Mouse (Mus musculus) CH12.LX (cell line): ENCODE results near the gene Trpc7. TPM values are rescaled to one million over a fixed set of nuclear protein-coding genes. Genes with fewer than 3 reads are reported as not detected.

ENCODE experiments used
- DNase-seq: peaks from one replicate; pipeline ENCODE4 v3.0.0-alpha.2; 2013; ENCODE audit errors: extremely low read depth
- H3K27ac ChIP-seq: 2 replicates; pipeline ENCODE4 v1.5.1; 2012; ENCODE audit warnings: low read depth, mild to moderate bottlenecking, control low read depth, moderate library complexity; ENCODE audit not compliant: insufficient read depth
- H3K27me3 ChIP-seq: replicated peaks from 2 replicates; pipeline ENCODE3; 2012; ENCODE audit warnings: inconsistent platforms
- H3K36me3 ChIP-seq, 2 experiments: replicated peaks in 1 of 2; 2 replicates each; pipeline versions ENCODE3 to v1.6.1; 2012; ENCODE audit warnings: inconsistent platforms in 1 of 2, low read length in 1 of 2, mild to moderate bottlenecking in 1 of 2, mixed read lengths in 1 of 2, moderate library complexity in 1 of 2; ENCODE audit not compliant: control insufficient read depth in 1 of 2, insufficient read depth in 1 of 2
- H3K4me1 ChIP-seq, 2 experiments: 2 replicates each; pipeline ENCODE4 v1.6.1; 2012; ENCODE audit warnings: inconsistent platforms in 1 of 2, moderate library complexity in 1 of 2; ENCODE audit not compliant: insufficient read depth in 2 of 2, control insufficient read depth in 1 of 2
- H3K4me2 ChIP-seq: 2 replicates; pipeline ENCODE4 v1.6.1; 2012; ENCODE audit warnings: low read depth, mild to moderate bottlenecking, control low read depth; ENCODE audit not compliant: poor library complexity, insufficient read depth, severe bottlenecking
- H3K4me3 ChIP-seq, 3 experiments: fragments of 150-350 bp in 1 of 3; sonication (generic) in 1 of 3; replicated peaks in 1 of 3; 2 replicates each; pipeline versions ENCODE3 to v1.5.1; 2011 to 2012; ENCODE audit warnings: low read depth in 2 of 3, low read length in 2 of 3, mild to moderate bottlenecking in 2 of 3, moderate library complexity in 2 of 3, control low read depth in 1 of 3, improper control_type of control experiment in 1 of 3, inconsistent platforms in 1 of 3, mixed read lengths in 1 of 3; ENCODE audit not compliant: poor library complexity in 1 of 3
- H3K79me2 ChIP-seq: replicated peaks from 2 replicates; pipeline ENCODE4 v1.6.1; 2012; ENCODE audit warnings: mild to moderate bottlenecking, moderate library complexity; ENCODE audit not compliant: control insufficient read depth, poor library complexity, insufficient read depth, severe bottlenecking; ENCODE audit errors: extremely low read depth
- H3K9ac ChIP-seq: 2 replicates; pipeline ENCODE4 v1.6.1; 2012; ENCODE audit warnings: low read depth, mild to moderate bottlenecking, control low read depth, moderate library complexity; ENCODE audit not compliant: insufficient read depth
- H3K9me3 ChIP-seq: replicated peaks from 2 replicates; pipeline ENCODE3; 2012; ENCODE audit warnings: low read length, inconsistent platforms, mixed read lengths
- BHLHE40 ChIP-seq: IDR thresholded peaks from 2 replicates; pipeline ENCODE4 v1.6.1; 2011; ENCODE audit warnings: mild to moderate bottlenecking, low read depth, low read length, improper control_type of control experiment
- CHD1 ChIP-seq: IDR thresholded peaks from 2 replicates; pipeline ENCODE4 v1.6.1; 2012; ENCODE audit warnings: low read depth, low read length, improper control_type of control experiment, inconsistent platforms
- CHD2 ChIP-seq: IDR thresholded peaks from 2 replicates; pipeline ENCODE4 v1.6.1; 2011; ENCODE audit warnings: low read length, improper control_type of control experiment
- CTCF ChIP-seq, 2 experiments: IDR thresholded peaks in 1 of 2; conservative IDR thresholded peaks in 1 of 2; 2 replicates each; pipeline ENCODE4 v1.5.1; 2011 to 2012; ENCODE audit warnings: low read depth in 2 of 2, low read length in 2 of 2, improper control_type of control experiment in 1 of 2, inconsistent platforms in 1 of 2, mild to moderate bottlenecking in 1 of 2, moderate library complexity in 1 of 2
- ELF1 ChIP-seq: IDR thresholded peaks from 2 replicates; pipeline ENCODE4 v1.6.1; 2014; ENCODE audit warnings: low read depth, mild to moderate bottlenecking, inconsistent platforms, low read length, improper control_type of control experiment
- EP300 ChIP-seq: IDR thresholded peaks from 2 replicates; pipeline ENCODE4 v1.6.1; 2011; ENCODE audit warnings: low read length, improper control_type of control experiment
- HCFC1 ChIP-seq: IDR thresholded peaks from 2 replicates; pipeline ENCODE4 v1.6.1; 2012; ENCODE audit warnings: low read depth, mild to moderate bottlenecking, inconsistent platforms, low read length, improper control_type of control experiment
- JUN ChIP-seq: IDR thresholded peaks from 2 replicates; pipeline ENCODE4 v1.6.1; 2011; ENCODE audit warnings: low read depth, mild to moderate bottlenecking, low read length, improper control_type of control experiment, moderate library complexity; ENCODE audit not compliant: insufficient read depth
- JUND ChIP-seq: conservative IDR thresholded peaks from 2 replicates; pipeline ENCODE4 v1.6.1; 2011; ENCODE audit warnings: low read depth, low read length, improper control_type of control experiment
- KAT2A ChIP-seq: IDR thresholded peaks from 2 replicates; pipeline ENCODE4 v1.6.1; 2012; ENCODE audit warnings: low read length, improper control_type of control experiment, inconsistent platforms; ENCODE audit not compliant: insufficient replicate concordance
- MAX ChIP-seq: IDR thresholded peaks from 2 replicates; pipeline ENCODE4 v1.6.1; 2011; ENCODE audit warnings: low read length, improper control_type of control experiment
- MAZ ChIP-seq: IDR thresholded peaks from 2 replicates; pipeline ENCODE4 v1.6.1; 2012; ENCODE audit warnings: low read depth, mild to moderate bottlenecking, inconsistent platforms, low read length, improper control_type of control experiment, moderate library complexity
- MEF2A ChIP-seq: IDR thresholded peaks from 2 replicates; pipeline ENCODE4 v1.6.1; 2014; ENCODE audit warnings: low read depth, mild to moderate bottlenecking, inconsistent platforms, low read length, improper control_type of control experiment, borderline replicate concordance
- MYC ChIP-seq: IDR thresholded peaks from 2 replicates; pipeline ENCODE4 v1.6.1; 2011; ENCODE audit warnings: low read depth, mild to moderate bottlenecking, improper control_type of control experiment, low read length
- NELFE ChIP-seq: IDR thresholded peaks from 2 replicates; pipeline ENCODE4 v1.6.1; 2011; ENCODE audit warnings: low read depth, low read length, improper control_type of control experiment
- NRF1 ChIP-seq: IDR thresholded peaks from 2 replicates; pipeline ENCODE4 v1.6.1; 2014; ENCODE audit warnings: low read depth, mild to moderate bottlenecking, inconsistent platforms, low read length, improper control_type of control experiment, moderate library complexity
- PAX5 ChIP-seq: IDR thresholded peaks from 2 replicates; pipeline ENCODE4 v1.6.1; 2012; ENCODE audit warnings: low read length, inconsistent platforms, mixed read lengths
- POLR2A ChIP-seq: IDR thresholded peaks from 2 replicates; pipeline ENCODE4 v1.6.1; 2011; ENCODE audit warnings: low read depth, mild to moderate bottlenecking, improper control_type of control experiment, low read length
- POLR2AphosphoS2 ChIP-seq: IDR thresholded peaks from 2 replicates; pipeline ENCODE4 v1.6.1; 2011; ENCODE audit warnings: low read depth, low read length, improper control_type of control experiment
- RAD21 ChIP-seq: IDR thresholded peaks from 2 replicates; pipeline ENCODE4 v1.6.1; 2011; ENCODE audit warnings: low read depth, mild to moderate bottlenecking, low read length, improper control_type of control experiment, moderate library complexity
- RCOR1 ChIP-seq: conservative IDR thresholded peaks from 2 replicates; pipeline ENCODE4 v1.6.1; 2012; ENCODE audit warnings: low read depth, mild to moderate bottlenecking, inconsistent platforms, low read length, improper control_type of control experiment
- SIN3A ChIP-seq: IDR thresholded peaks from 2 replicates; pipeline ENCODE4 v1.6.1; 2012; ENCODE audit warnings: low read length, improper control_type of control experiment, inconsistent platforms
- SMC3 ChIP-seq: IDR thresholded peaks from 2 replicates; pipeline ENCODE4 v1.6.1; 2011; ENCODE audit warnings: low read depth, low read length, improper control_type of control experiment
- TBP ChIP-seq: conservative IDR thresholded peaks from 2 replicates; pipeline ENCODE4 v1.6.1; 2011; ENCODE audit warnings: low read depth, low read length, improper control_type of control experiment
- TCF12 ChIP-seq: IDR thresholded peaks from 2 replicates; pipeline ENCODE4 v1.6.1; 2014; ENCODE audit warnings: low read depth, mild to moderate bottlenecking, inconsistent platforms, low read length, improper control_type of control experiment
- USF1 ChIP-seq: IDR thresholded peaks from 2 replicates; pipeline ENCODE4 v1.6.1; 2014; ENCODE audit warnings: low read depth, mild to moderate bottlenecking, inconsistent platforms, low read length, improper control_type of control experiment
- ZKSCAN1 ChIP-seq: IDR thresholded peaks from 2 replicates; pipeline ENCODE4 v1.6.1; 2012; ENCODE audit warnings: low read depth, inconsistent platforms, low read length, improper control_type of control experiment, borderline replicate concordance
- ZMIZ1 ChIP-seq: IDR thresholded peaks from 2 replicates; pipeline ENCODE4 v1.6.1; 2012; ENCODE audit warnings: low read depth, mild to moderate bottlenecking, inconsistent platforms, low read length, improper control_type of control experiment
- dilution Hi-C: fragments of 300-500 bp; cut with MboI; formaldehyde crosslinking; loops from 2 replicates; pipeline ENCODE4 v1.14.3; 2020; ENCODE audit warnings: low sequenced_read_pairs; ENCODE audit not compliant: extremely low pct_unique_long_range_greater_than_20kb, extremely low pct_ligation_motif_present
- in situ Hi-C: fragments of 300-500 bp; cut with MboI; formaldehyde crosslinking; loops from 3 replicates; pipeline ENCODE4 v1.14.3; 2019; ENCODE audit warnings: low sequenced_read_pairs, low pct_ligation_motif_present, low pct_unique_long_range_greater_than_20kb, mixed read lengths
- polyA plus RNA-seq: library from polyadenylated mRNA; unstranded; fragments of >175 nt; gene quantifications from 2 replicates; pipeline ENCODE4 v1.2.1, GENCODE M21; 2012; ENCODE audit warnings: low read depth; ENCODE audit not compliant: insufficient read length
- total RNA-seq, 2 experiments: library from RNA; depleted of rRNA; stranded (reverse); fragments of 300-350 nt in 1 of 2; fragments of >200 nt in 1 of 2; gene quantifications; 2 replicates each; pipeline ENCODE4 v1.2.3; 2012 to 2014

Gene Trpc7
- total and polyA plus RNA-seq, 3 experiments: not detected

DNA sequence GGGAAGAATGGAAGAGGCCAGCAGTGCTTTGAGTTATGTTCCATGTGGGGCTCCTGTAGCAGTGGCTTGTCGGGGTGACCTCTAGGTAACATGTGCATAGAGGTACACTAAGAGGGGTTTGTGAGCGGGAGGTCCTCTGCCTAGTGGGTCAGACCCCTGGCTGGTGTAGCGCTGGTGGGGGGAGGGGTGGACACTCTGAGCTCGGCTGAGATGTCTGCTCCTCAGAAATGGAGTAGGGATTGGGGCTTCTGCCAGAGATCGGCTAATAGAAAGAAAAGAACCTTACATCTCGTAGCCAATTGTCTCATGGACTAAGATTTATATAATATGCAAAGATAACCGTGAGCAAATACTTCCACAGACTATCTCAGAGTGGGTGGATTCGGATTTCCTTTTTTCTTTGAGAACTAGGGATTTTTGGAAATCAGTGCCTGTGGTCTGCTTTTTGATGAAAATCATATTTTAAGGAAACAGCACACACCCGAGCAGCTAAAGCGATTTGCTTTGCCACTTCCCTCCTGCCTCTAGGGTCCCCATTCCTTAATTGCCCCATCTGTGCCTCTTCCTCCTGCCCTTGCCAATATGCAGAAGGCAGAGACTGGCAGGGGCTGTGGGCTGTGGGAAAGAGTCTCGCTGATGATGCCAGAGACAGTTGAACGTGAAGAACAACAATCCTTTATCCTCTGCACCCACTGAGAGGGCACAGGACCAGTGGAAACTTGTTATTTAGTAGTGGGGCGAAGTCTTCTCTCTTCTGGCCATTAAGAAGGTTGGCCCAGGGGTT is 133.2 kb downstream of the Trpc7 start:
- Histone ChIP-seq H3K27ac (no peak overlapping the region), H3K79me2 (no peaks in the 10 kb centered on the region), H3K4me3 (no peak overlapping the region), H3K9me3 (peaks cover 6% of the 10 kb centered on the region), H3K36me3 (no peaks in the 10 kb centered on the region), H3K9ac (no peak overlapping the region), H3K27me3 (peaks cover 67% of the 10 kb centered on the region), H3K4me1 (no peaks in the 10 kb centered on the region), H3K4me2 (no peak overlapping the region)
- dilution Hi-C loops: no loop called here
- TF ChIP-seq USF1 (no peak), CTCF (conservative IDR thresholded peaks at IDR 0.05 in 1 of 2, IDR thresholded peaks at IDR 0.05 in 1 of 2; ENCODE audit: low read depth in 2 of 2, low read length in 2 of 2) (no peak), CHD1 (no peak), PAX5 (no peak), TBP (no peak), RCOR1 (no peak), ZMIZ1 (no peak), SMC3 (no peak), HCFC1 (no peak), POLR2A (no peak), ELF1 (no peak), MAX (no peak), SIN3A (no peak), KAT2A (no peak), MYC (no peak)
- in situ Hi-C loops: no loop called here
- DNase-seq: no peak

DNA sequence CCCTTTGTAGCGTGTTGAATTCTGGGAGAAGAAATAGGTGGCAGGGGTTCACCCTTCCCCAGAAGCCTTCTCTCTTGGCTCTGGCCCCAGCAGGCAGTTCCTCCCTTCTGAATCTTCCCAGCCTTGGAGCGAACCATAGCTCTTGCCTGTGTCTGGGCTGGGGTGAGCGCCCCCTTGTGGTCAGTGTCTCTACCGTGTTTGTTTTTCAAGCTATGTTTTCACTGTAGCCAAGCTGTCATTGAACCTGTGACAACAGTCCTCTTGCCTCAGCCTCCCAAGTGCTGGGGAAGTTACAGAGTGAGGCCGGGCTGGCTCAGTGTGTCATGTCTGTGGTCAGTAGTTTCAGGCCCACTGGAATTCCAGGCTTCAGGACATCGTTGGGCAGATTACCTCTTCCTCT is 137.3 kb downstream of the Trpc7 start:
- Histone ChIP-seq H3K4me3 (no peak overlapping the region), H3K27me3 (peaks cover 28% of the 10 kb centered on the region)
- DNase-seq: peak; percentile 58
- in situ Hi-C loops: no loop called here
- TF ChIP-seq USF1 (no peak), JUN (no peak), CTCF (conservative IDR thresholded peaks at IDR 0.05 in 1 of 2, IDR thresholded peaks at IDR 0.05 in 1 of 2; ENCODE audit: low read depth in 2 of 2, low read length in 2 of 2) (peak; percentile 41 to 69; a peak in 3 of 4 replicates), JUND (no peak), CHD2 (no peak), SMC3 (peak; percentile 74), TCF12 (no peak), ZMIZ1 (no peak), MEF2A (no peak), EP300 (no peak), MAZ (no peak), ZKSCAN1 (no peak), BHLHE40 (no peak), RAD21 (peak; percentile 40), NELFE (no peak), POLR2AphosphoS2 (no peak), SIN3A (no peak), MYC (no peak), NRF1 (no peak)
- TF ChIP-seq, all 38 proteins: peak for 3
- Histone ChIP-seq H3K9me3 (peaks cover 3% of the 10 kb centered on the region), H3K27ac (no peak overlapping the region), H3K4me2 (no peak overlapping the region), H3K4me1 (no peaks in the 10 kb centered on the region), H3K36me3 (no peaks in the 10 kb centered on the region), H3K79me2 (no peaks in the 10 kb centered on the region), H3K9ac (no peak overlapping the region)
- dilution Hi-C loops: no loop called here
